Mouse (Mus musculus): Measurements from ENCODE around the gene Fam102b.

The Fam102b gene

GRCm38 (mm10) chr3:109027515-109027987, at the start of gene Fam102b:
Gene Fam102b (minus strand): TSS chr3:109027607.
- DNase-seq = peak; percentile 89 to 94

- peak; percentile 34 to 48 for DNase-seq
Observed at GRCm38 (mm10) chr3:109062989-109063388, 35.6 kb upstream of the Fam102b start.

- no peak for DNase-seq
Observed at GRCm38 (mm10) chr3:109062391-109062790, 35.0 kb upstream of the Fam102b start.

- no peak for DNase-seq
Observed at GRCm38 (mm10) chr3:109059903-109060302, 32.5 kb upstream of the Fam102b start.

DNA sequence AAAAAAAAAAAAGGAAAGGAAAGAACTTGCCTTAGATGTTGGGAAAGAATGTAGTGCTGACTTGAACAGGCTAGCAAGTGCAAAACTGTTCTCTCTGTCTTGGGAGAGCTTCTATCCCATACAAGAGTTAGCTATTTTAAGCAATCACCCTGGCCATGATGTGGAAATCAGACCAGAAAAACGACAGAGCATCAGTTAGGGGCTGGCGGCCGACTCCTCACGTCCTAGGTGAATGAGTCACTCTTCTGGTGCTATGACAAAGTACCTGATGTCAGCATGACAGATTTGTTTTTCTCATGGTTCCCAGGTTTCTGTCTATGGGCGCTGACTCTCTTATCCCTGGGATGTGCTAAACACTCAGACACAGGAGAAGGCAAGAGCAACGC, 24.5 kb upstream of the Fam102b start:
- no peak for DNase-seq

DNA sequence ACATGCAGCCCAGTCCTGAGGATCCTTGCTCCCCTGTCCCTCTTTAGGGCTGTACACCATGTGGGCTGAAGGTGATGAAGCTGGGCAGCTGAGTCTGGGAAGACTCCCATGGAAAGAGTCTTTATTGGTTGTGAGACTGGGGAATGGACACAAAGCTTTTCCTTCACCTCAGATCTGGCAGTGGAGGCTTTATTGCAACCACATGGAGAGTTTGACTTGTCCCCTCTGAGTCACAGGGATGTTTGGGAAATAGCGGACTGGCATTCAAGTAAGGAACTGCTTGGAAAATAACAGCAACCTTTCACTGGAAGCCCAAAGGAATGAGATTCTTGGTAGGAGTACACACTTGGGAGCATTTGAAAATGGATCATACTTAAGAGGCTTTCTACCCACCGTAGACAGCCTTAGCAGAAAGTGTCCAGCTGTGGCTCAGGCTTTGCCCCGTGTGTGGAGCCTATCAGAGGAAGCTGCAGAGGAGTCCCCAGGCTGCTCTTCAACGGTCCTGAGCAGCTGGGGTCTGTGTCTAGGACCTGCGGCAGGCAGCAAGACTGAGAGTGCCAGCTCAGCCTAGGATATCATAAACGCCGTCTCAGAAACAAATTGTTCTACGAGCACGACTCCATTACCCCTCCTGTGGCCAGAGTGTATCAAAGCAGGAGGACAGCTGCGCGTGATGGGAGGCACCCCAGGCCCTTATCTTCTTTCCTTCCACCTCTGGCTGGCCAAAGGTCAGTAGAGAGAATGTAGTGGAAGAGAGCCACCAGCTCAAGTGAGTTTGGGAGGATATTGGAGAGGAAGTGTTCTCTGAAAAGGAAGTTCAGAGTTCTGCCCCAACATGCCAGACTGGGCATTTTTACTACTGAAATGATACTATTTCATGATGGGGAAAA, 23.9 kb upstream of the Fam102b start:
- DNase-seq = peak; percentile 19 to 23

DNA sequence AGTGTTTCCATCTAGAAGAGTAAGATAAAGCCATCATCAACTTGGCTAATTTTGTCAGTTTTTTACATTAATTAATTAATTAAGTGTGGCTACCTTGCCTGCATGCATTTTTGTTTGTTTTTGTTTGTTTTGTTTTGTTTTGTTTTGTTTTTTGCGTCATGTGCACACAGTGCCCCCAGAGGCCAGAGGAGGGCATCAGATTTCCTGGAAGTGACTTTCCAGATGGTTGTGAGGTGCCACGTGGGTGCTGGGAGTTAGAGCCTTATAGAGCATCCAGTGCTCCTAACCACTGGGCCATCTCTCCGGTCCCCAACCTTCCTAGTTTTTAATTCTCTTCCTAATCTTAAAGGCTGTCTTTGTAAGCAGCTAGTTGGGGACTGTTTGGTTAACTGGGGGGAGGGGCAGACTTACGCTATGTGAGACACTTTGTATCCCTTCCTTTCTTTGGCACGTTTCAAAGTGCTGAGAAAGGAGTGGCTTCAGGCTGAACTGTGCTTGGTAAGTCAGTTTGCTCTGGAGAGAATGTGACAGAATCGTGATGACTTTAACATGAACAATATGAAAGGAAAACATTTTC, 20.4 kb upstream of the Fam102b start:
- no peak for DNase-seq

DNA sequence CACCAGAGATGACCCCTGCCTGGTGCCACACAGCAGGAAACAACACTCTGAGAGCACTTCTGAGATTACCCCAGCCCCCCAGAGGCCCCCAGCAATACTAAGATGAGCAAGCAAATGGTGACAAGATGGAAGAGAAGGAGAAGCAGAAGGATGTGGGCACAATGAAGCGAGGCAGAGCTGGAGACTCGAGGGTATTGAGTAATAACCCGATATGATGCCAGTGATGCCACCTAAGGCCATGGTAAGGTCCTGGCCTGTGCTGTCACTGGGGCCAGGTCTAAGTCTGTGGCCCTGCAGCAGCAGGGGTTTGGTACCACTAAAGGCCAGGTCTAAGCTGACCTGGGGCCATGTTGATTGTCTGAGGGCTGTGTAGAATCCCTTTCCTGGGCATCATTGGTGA, 19.0 kb upstream of the Fam102b start:
- no peak for DNase-seq

DNA sequence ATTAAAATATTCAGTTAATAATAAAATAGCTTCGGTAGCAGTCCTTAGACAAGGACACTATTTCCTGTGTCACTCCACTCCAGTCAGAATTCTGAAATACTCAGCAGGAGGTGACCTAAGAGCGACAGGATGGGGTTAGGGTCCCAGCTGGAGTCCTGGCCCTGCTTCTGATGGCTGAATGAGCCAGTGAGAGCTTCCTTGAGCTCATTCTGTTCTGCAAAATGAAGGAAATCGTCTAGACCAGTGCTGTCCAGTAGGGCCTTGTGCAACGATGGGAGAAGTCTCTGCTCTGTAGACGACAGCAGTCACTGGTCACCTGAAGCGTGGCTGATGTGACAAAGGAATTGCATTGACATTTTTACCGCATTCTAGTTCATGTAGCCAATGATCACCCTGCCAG, 16.0 kb upstream of the Fam102b start:
- DNase-seq = no peak

DNA sequence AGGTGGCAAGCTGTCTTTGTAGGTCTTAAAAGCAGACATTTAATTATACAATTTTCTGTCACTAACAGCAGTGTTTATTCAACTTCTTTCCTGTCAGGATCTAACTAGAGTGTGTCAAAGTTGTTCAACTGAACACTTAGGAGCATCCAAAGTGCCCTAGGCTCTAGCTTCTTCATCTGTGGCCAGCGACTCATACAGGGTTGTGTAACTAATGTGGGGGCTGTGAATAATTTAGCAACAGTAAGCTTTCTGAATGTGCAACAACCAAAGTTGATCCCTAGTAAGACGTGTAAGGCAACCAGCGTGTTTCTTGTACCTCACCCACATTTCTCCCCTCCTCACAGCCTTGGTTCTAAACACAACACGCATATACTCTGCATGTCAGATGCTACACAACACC, 13.5 kb upstream of the Fam102b start:
- DNase-seq = no peak

GRCm38 (mm10) chr3:109034411-109034810, 7.0 kb upstream of the Fam102b start:
- DNase-seq = peak; percentile 28 to 56

- DNase-seq = no peak
Observed at GRCm38 (mm10) chr3:109032306-109032705, 4.9 kb upstream of the Fam102b start.

- no peak for DNase-seq
Observed at GRCm38 (mm10) chr3:109031626-109032025, 4.2 kb upstream of the Fam102b start.

DNA sequence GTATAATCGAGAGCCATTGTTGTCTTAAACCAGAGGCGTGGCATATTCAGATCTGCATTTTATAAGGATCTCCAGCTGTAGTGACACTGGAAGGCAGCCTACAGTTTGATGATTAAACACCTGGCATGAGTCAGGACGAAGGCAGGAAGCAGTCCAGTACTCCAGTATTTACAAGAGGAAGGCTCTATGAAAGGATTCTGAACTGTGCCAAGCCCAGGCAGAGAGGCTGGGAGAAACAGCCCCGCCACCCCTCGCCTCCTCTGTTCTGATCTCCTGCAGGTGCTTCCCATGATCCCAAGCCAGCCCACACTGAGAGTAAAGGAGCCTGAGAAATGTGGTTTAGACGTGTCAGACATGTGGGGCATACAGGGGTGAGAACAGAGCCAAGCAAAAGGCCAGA, 3.4 kb upstream of the Fam102b start:
- DNase-seq = peak; percentile 56 to 65

GRCm38 (mm10) chr3:109029661-109030060, 2.3 kb upstream of the Fam102b start:
- peak; percentile 13 for DNase-seq

GRCm38 (mm10) chr3:109026991-109027470, 376 bp downstream of the Fam102b start:
- DNase-seq = peak in 1 of 2 experiments; percentile 51

GRCm38 (mm10) chr3:109026462-109026990, 881 bp downstream of the Fam102b start:
- DNase-seq = peak in 1 of 2 experiments; percentile 31

DNA sequence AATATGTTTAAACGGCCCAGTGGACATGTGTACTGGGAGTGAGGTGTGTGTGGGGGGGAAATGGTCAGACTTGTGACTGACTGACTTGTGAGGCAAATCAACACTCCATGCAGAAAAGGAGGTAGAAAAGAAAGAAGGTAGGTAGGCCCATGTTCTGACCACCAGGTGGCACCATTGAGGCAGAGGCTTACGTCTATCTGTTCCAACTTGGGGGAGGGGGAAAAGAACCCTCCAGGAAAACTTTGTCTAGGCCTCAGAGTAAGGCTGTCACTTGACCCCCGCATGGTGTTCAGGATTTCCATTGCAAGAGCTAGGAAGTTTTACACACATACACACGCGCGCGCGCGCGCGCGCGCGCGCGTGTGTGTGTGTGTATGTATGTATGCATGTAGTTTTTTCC, 1.8 kb downstream of the Fam102b start:
- peak; percentile 79 to 90 for DNase-seq

GRCm38 (mm10) chr3:109023066-109023465, 4.3 kb downstream of the Fam102b start:
- DNase-seq = no peak

- no peak for DNase-seq
Observed at GRCm38 (mm10) chr3:109021720-109022516, 5.5 kb downstream of the Fam102b start.

DNA sequence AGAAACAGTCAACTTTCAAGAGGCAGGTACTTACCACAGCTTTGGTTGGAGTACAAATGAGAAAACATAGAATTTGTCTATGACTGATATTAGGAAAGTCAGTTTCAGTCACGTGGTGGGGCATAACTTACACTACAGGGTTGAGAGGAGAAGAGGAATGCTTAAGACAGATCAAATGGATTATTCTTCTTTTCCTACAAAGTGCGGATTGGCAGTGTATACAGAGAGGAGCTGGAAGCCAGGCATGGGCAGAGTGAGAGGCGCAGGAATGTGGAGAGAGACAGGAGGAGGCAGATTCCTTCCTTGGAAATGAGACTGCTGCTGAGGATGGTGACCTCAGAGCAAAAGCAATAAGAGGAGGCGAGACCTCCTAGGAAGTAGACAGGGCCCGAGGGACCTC, 9.1 kb downstream of the Fam102b start:
- no peak for DNase-seq

DNA sequence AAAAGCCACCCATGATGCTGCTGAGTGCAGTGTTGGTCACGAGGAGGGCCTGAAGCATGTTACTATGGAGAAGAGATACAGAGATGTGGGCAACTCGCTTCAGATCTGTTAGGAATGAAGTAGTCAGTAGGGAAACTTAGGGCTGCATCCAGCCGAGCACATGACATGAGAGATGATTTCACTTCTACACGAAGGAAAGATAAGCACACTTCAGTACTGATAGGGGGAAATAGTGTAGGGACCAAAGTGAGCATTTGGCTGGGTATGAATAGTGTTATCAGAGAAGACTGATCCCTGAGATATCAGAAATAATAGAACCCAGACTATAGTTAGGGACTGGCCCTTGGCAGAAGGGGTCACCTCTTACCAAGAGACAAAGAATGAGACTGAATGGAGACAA, 14.8 kb downstream of the Fam102b start:
- DNase-seq = no peak

All from kidney, postnatal 36 days (tissue).